Mouse (Mus musculus) forebrain, embryonic 12.5 days (tissue): ENCODE results near the gene Rexo1. TPM values are rescaled to one million over a fixed set of nuclear protein-coding genes. Genes with fewer than 3 reads are reported as not detected.

Experiments
- microRNA-seq: library from miRNA; unstranded; fragments of <30 nt; microRNA quantifications from one replicate; pipeline ENCODE4, GENCODE M21; 2017
- polyA plus RNA-seq: library from polyadenylated mRNA; unstranded; fragments of >200 nt; fragmentation: Nextera tagmentation; extraction: Ambion mirVana; gene quantifications from 2 replicates; pipeline ENCODE4 v1.2.1, GENCODE M21; 2016

Rexo1 gene
- polyA plus RNA-seq, 1 experiment from 2014 or later = 31.0 TPM

Small RNAs within 50 kb of the gene (microRNA-seq; reads per million reads assigned to microRNA genes)
- 0.73 reads per million for gene Mir6912

Other genes with a start within 250 kb of the Rexo1 start
- 42.6 and 44.4 TPM in 2 replicates for gene 2310011J03Rik, start 241.0 kb downstream of the Rexo1 start, polyA plus RNA-seq
- 3.7 and 3.8 TPM in 2 replicates for gene Pcsk4, start 232.1 kb downstream of the Rexo1 start, polyA plus RNA-seq
- 4.1 and 4.4 TPM in 2 replicates for gene Reep6, start 231.6 kb downstream of the Rexo1 start, polyA plus RNA-seq
- 0.17 and 0.55 TPM in 2 replicates for gene Adamtsl5, start 213.1 kb downstream of the Rexo1 start, polyA plus RNA-seq
- 0.23 and 0.40 TPM in 2 replicates for gene Plk5, start 205.1 kb downstream of the Rexo1 start, polyA plus RNA-seq
- 17.3 and 21.3 TPM in 2 replicates for gene Mex3d, start 173.9 kb downstream of the Rexo1 start, polyA plus RNA-seq
- gene Mbd3, start 162.0 kb downstream of the Rexo1 start, polyA plus RNA-seq = 312 and 327 TPM in 2 replicates
- gene Uqcr11, start 154.7 kb downstream of the Rexo1 start, polyA plus RNA-seq = 371 and 400 TPM in 2 replicates
- gene Tcf3, start 127.9 kb downstream of the Rexo1 start, polyA plus RNA-seq = 203 and 205 TPM in 2 replicates
- gene Onecut3, start 66.7 kb downstream of the Rexo1 start, polyA plus RNA-seq = 0.68 and 0.83 TPM in 2 replicates
- gene Atp8b3, start 22.4 kb downstream of the Rexo1 start, polyA plus RNA-seq = 0.46 and 0.64 TPM in 2 replicates
- 8.7 and 9.5 TPM in 2 replicates for gene Klf16, start 15.8 kb upstream of the Rexo1 start, polyA plus RNA-seq
- 84.2 and 89.6 TPM in 2 replicates for gene Abhd17a, start 28.8 kb upstream of the Rexo1 start, polyA plus RNA-seq
- gene Scamp4, start 41.3 kb upstream of the Rexo1 start, polyA plus RNA-seq = 63.7 and 67.8 TPM in 2 replicates
- gene Adat3, start 41.3 kb upstream of the Rexo1 start, polyA plus RNA-seq = 5.3 and 6.0 TPM in 2 replicates
- gene Gm49322, start 44.5 kb upstream of the Rexo1 start, polyA plus RNA-seq = 5.9 and 6.6 TPM in 2 replicates
- gene Csnk1g2, start 61.3 kb upstream of the Rexo1 start, polyA plus RNA-seq = 146 and 161 TPM in 2 replicates
- gene Btbd2, start 95.5 kb upstream of the Rexo1 start, polyA plus RNA-seq = 84.3 and 85.1 TPM in 2 replicates
- gene Mknk2, start 116.6 kb upstream of the Rexo1 start, polyA plus RNA-seq = 74.4 and 75.4 TPM in 2 replicates
- gene Mob3a, start 140.4 kb upstream of the Rexo1 start, polyA plus RNA-seq = 52.4 and 54.1 TPM in 2 replicates
- gene Izumo4, start 140.6 kb upstream of the Rexo1 start, polyA plus RNA-seq = 20.6 and 21.6 TPM in 2 replicates
- 87.5 and 89.3 TPM in 2 replicates for gene Ap3d1, start 180.7 kb upstream of the Rexo1 start, polyA plus RNA-seq
- 27.6 and 28.2 TPM in 2 replicates for gene Dot1l, start 193.6 kb upstream of the Rexo1 start, polyA plus RNA-seq
- gene Sf3a2, start 236.6 kb upstream of the Rexo1 start, polyA plus RNA-seq = 77.1 and 89.4 TPM in 2 replicates
- gene Plekhj1, start 237.1 kb upstream of the Rexo1 start, polyA plus RNA-seq = 152 and 156 TPM in 2 replicates
- gene Amh, start 243.7 kb upstream of the Rexo1 start, polyA plus RNA-seq = 0.15 TPM in 1 of 2 replicates, not detected in the other